Mouse (Mus musculus) heart, postnatal 0 days (tissue): ENCODE results near the gene Bmpr2. TPM values are rescaled to one million over a fixed set of nuclear protein-coding genes. Genes with fewer than 3 reads are reported as not detected.
A peak's percentile ranks its signal among the peaks of the same experiment; 100 is the strongest.

Source experiments
- ATAC-seq: fragments of 200-750 bp; cut with Nextera tagmentation; 2 replicates; pipeline ENCODE4 v1.8.0; 2017; ENCODE audit warnings: low read depth, moderate number of reproducible peaks, moderate library complexity; ENCODE audit not compliant: insufficient read depth
- DNase-seq: peaks from one replicate; pipeline ENCODE4 v3.0.0-alpha.2; 2016; ENCODE audit warnings: low spot score
- H3K27ac ChIP-seq: fragments of 300-500 bp; sonication (generic); 2 replicates; pipeline ENCODE4 v1.5.1; 2014; ENCODE audit warnings: low read depth, mild to moderate bottlenecking
- H3K27me3 ChIP-seq: fragments of 300-500 bp; sonication (generic); 2 replicates; pipeline ENCODE4 v1.6.1; 2014; ENCODE audit warnings: low read length, mixed read lengths; ENCODE audit not compliant: control insufficient read depth, insufficient read depth
- H3K36me3 ChIP-seq: fragments of 300-500 bp; sonication (generic); replicated peaks from 2 replicates; pipeline ENCODE4 v1.6.1; 2014; ENCODE audit warnings: low read length, mixed read lengths; ENCODE audit not compliant: control insufficient read depth, insufficient read depth
- H3K4me1 ChIP-seq: fragments of 300-500 bp; sonication (generic); 2 replicates; pipeline ENCODE4 v1.6.1; 2014; ENCODE audit warnings: antibody characterized with exemption; ENCODE audit not compliant: control insufficient read depth, insufficient read depth
- H3K4me2 ChIP-seq: fragments of 300-500 bp; sonication (generic); 2 replicates; pipeline ENCODE4 v1.6.1; 2014; ENCODE audit warnings: low read depth, mild to moderate bottlenecking, low read length, moderate library complexity
- H3K4me3 ChIP-seq: fragments of 300-500 bp; sonication (generic); 2 replicates; pipeline ENCODE4 v1.5.1; 2014; ENCODE audit warnings: low read depth, low read length
- H3K9ac ChIP-seq: fragments of 300-500 bp; sonication (generic); replicated peaks from 2 replicates; pipeline ENCODE4 v1.6.1; 2014; ENCODE audit warnings: low read depth, low read length, mixed read lengths
- H3K9me3 ChIP-seq: fragments of 300-500 bp; sonication (generic); replicated peaks from 2 replicates; pipeline ENCODE4 v1.6.1; 2016; ENCODE audit warnings: low read length; ENCODE audit not compliant: control insufficient read depth
- CTCF ChIP-seq: IDR thresholded peaks from 2 replicates; pipeline ENCODE4 v1.5.1; 2016; ENCODE audit warnings: antibody characterized with exemption, control low read depth, low read depth
- EP300 ChIP-seq: IDR thresholded peaks from 2 replicates; pipeline ENCODE4 v1.6.1; 2016; ENCODE audit warnings: antibody characterized with exemption, low read depth
- WGBS: fragments of 180-500 bp; shearing (Covaris S2); extraction: QIAGEN DNeasy Blood & Tissue Kit; methylation state at CpG from one replicate; pipeline ENCODE4 v1.1.7; 2014; 5-methylcytosine and 5-hydroxymethylcytosine counted together
- polyA plus RNA-seq: library from polyadenylated mRNA; unstranded; fragments of >200 nt; fragmentation: Nextera tagmentation; extraction: Ambion mirVana; gene quantifications from 2 replicates; pipeline ENCODE4 v1.2.1, GENCODE M21; 2015
- total RNA-seq: library from RNA; depleted of rRNA; stranded (reverse); fragments of >200 nt; gene quantifications from 2 replicates; pipeline ENCODE4 v1.2.3, GENCODE M21; 2014; ENCODE audit warnings: low replicate concordance

The Bmpr2 gene
- total and polyA plus RNA-seq, 2 experiments from 2014 or later, result 6.1 to 30.5 TPM

DNA sequence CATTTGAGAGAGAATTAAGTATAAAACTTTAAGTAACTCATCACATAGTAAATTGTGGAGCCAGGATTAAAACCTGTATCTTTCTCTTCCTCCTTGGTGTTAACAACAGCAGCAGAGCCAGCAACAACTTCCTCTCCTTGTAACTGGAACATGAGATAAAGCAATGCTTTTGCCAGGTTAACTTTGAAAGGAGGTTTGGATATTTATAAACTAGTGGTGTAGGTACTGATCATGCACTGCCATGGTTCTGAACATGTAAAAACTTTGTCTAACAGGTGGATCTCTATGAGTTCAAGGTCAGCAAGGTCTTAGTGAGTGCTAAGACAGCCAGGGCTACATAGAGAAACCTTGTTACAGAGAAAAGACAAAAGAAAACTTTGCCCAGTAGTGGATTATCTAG is 3.4 kb downstream of the Bmpr2 start:
- Histone ChIP-seq H3K9ac (no peak overlapping the region), H3K27ac (peak overlapping the region; percentile 44)

GRCm38 (mm10) chr1:59771871-59772270 is 8.7 kb downstream of the Bmpr2 start:
- H3K27me3 ChIP-seq, result no peaks in the 10 kb centered on the region
- H3K36me3 ChIP-seq, result no peaks in the 10 kb centered on the region
- TF ChIP-seq EP300, result no peak
- no peak overlapping the region for H3K4me2 ChIP-seq
- no peak overlapping the region for H3K9ac ChIP-seq
- ATAC-seq, result no peak
- 52% methylated on average over 3 of the region's 3 CpGs for WGBS
- H3K27ac ChIP-seq, result no peak overlapping the region
- DNase-seq, result no peak
- no peak overlapping the region for H3K4me3 ChIP-seq
- H3K9me3 ChIP-seq, result no peaks in the 10 kb centered on the region
- H3K4me1 ChIP-seq, result peaks cover 18% of the 10 kb centered on the region

More for the DNA sequence above, 3.4 kb downstream of the Bmpr2 start:
- DNase-seq (peak; percentile 55), ATAC-seq (no peak)
- no peaks in the 10 kb centered on the region for H3K27me3 ChIP-seq
- no peak for TF ChIP-seq EP300
- TF ChIP-seq CTCF, result no peak
- H3K4me1 ChIP-seq, result peaks cover 19% of the 10 kb centered on the region
- peak overlapping the region; percentile 28 for H3K4me3 ChIP-seq
- H3K36me3 ChIP-seq, result no peaks in the 10 kb centered on the region
- H3K9me3 ChIP-seq, result no peaks in the 10 kb centered on the region
- H3K4me2 ChIP-seq, result peak overlapping the region; percentile 57

GRCm38 (mm10) chr1:59781080-59781479 is 17.9 kb downstream of the Bmpr2 start:
- DNase-seq (peak; percentile 33), ATAC-seq (no peak)
- no peak overlapping the region for H3K9ac ChIP-seq

GRCm38 (mm10) chr1:59788975-59789374 is 25.8 kb downstream of the Bmpr2 start:
- 49% methylated on average over 6 of the region's 6 CpGs for WGBS
- no peak for DNase-seq
- no peak for ATAC-seq
- Histone ChIP-seq H3K36me3 (no peaks in the 10 kb centered on the region), H3K4me3 (no peak overlapping the region), H3K9ac (no peak overlapping the region), H3K9me3 (no peaks in the 10 kb centered on the region), H3K4me1 (no peaks in the 10 kb centered on the region), H3K27me3 (no peaks in the 10 kb centered on the region), H3K4me2 (no peak overlapping the region), H3K27ac (no peak overlapping the region)
- TF ChIP-seq CTCF (no peak), EP300 (no peak)

More at GRCm38 (mm10) chr1:59781080-59781479, 17.9 kb downstream of the Bmpr2 start:
- H3K36me3 ChIP-seq, result no peaks in the 10 kb centered on the region
- H3K4me3 ChIP-seq, result no peak overlapping the region
- H3K4me2 ChIP-seq, result no peak overlapping the region
- 51% methylated on average over 1 of the region's 1 CpGs for WGBS
- H3K9me3 ChIP-seq, result no peaks in the 10 kb centered on the region
- no peak overlapping the region for H3K27ac ChIP-seq
- H3K4me1 ChIP-seq, result peaks cover 6% of the 10 kb centered on the region
- no peak for TF ChIP-seq EP300
- H3K27me3 ChIP-seq, result no peaks in the 10 kb centered on the region

DNA sequence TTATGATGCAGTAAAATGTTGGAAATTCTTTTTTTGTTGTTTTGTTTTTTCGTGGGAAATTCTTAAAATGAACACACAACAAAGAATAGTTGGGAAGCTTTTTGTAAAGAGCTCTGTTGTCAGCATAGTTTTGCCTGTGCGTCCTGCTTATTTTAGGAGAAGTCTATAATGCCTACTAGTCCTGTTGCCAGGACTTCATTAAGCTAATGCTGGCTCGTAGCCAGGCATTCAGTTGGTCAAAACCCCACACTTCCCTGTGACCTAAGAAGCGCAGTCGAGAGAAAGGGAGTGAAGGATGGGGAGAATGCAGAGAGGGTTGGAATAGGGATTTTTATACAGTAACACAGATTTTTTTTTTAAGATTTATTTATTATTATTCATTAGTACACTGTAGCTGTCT is 26.5 kb downstream of the Bmpr2 start:
- no peaks in the 10 kb centered on the region for H3K9me3 ChIP-seq
- no peaks in the 10 kb centered on the region for H3K36me3 ChIP-seq
- H3K4me1 ChIP-seq, result no peaks in the 10 kb centered on the region
- H3K4me3 ChIP-seq, result no peak overlapping the region
- H3K9ac ChIP-seq, result no peak overlapping the region
- H3K27ac ChIP-seq, result no peak overlapping the region
- no peak overlapping the region for H3K4me2 ChIP-seq
- TF ChIP-seq CTCF (no peak), EP300 (no peak)
- WGBS, result 57% methylated on average over 5 of the region's 5 CpGs
- ATAC-seq (no peak), DNase-seq (no peak)
- no peaks in the 10 kb centered on the region for H3K27me3 ChIP-seq

- H3K4me3 ChIP-seq, result no peak overlapping the region
- H3K4me2 ChIP-seq, result no peak overlapping the region
- H3K27ac ChIP-seq, result no peak overlapping the region
- no peaks in the 10 kb centered on the region for H3K4me1 ChIP-seq
- TF ChIP-seq CTCF (no peak), EP300 (no peak)
- WGBS, result 7% methylated on average over 1 of the region's 1 CpGs
- DNase-seq, result peak; percentile 37
- H3K9ac ChIP-seq, result no peak overlapping the region
- no peaks in the 10 kb centered on the region for H3K9me3 ChIP-seq
- H3K36me3 ChIP-seq, result no peaks in the 10 kb centered on the region
- ATAC-seq, result no peak
- H3K27me3 ChIP-seq, result no peaks in the 10 kb centered on the region
These were observed 32.1 kb downstream of the Bmpr2 start for GRCm38 (mm10) chr1:59795336-59795735.
